Mouse (Mus musculus): ENCODE results near the gene Myom1. TPM values are rescaled to one million over a fixed set of nuclear protein-coding genes. Genes with fewer than 3 reads are reported as not detected.

The Myom1 gene
- polyA plus RNA-seq, 1 experiment from 2014 or later = 2.6 TPM

GRCm38 (mm10) chr17:71169639-71170038 lies 167.2 kb downstream of the Myom1 start:
- no peak for ATAC-seq (ENCODE audit: insufficient read depth)
- no peaks in the 10 kb centered on the region for H3K9me3 ChIP-seq (replicated peaks)
- H3K4me3 ChIP-seq (replicated peaks) = no peak overlapping the region
- no peak overlapping the region for H3K4me2 ChIP-seq
- H3K36me3 ChIP-seq (replicated peaks) = no peaks in the 10 kb centered on the region
- H3K27ac ChIP-seq (replicated peaks) = peak overlapping the region; percentile 54
- no peak overlapping the region for H3K9ac ChIP-seq
- H3K4me1 ChIP-seq (replicated peaks) = peaks cover 46% of the 10 kb centered on the region
- H3K27me3 ChIP-seq = no peaks in the 10 kb centered on the region
- WGBS (ENCODE audit: insufficient replicate concordance) = 76% methylated on average over 1 of the region's 1 CpGs

DNA sequence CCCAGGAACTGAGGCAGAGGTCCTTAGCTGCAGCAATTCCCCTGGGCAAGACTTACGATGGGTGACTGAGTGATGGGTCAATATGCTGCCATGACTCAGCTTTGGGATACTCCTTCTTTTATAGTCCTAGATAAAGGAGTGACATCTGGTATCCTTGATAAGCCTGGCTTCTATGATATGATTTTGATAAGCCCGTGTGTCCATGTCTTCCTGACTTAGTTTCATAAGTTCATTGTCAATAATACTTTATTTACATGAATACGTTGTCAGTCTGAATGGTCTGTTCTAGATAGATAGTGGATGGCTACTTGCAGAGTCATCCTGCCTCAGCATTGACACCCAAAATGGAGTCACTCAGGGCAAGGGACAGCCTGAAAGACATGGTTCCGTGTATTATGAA lies 168.7 kb downstream of the Myom1 start:
- H3K36me3 ChIP-seq (replicated peaks) = no peaks in the 10 kb centered on the region
- H3K9me3 ChIP-seq (replicated peaks) = no peaks in the 10 kb centered on the region
- 31% methylated on average over 4 of the region's 4 CpGs for WGBS (ENCODE audit: insufficient replicate concordance)
- 0 out of 2 replicates have a peak overlapping the region, but pooled peaks have one; percentile 4 for H3K4me2 ChIP-seq
- peaks cover 41% of the 10 kb centered on the region for H3K4me1 ChIP-seq (replicated peaks)
- peak; percentile 87 for ATAC-seq (ENCODE audit: insufficient read depth)
- no peaks in the 10 kb centered on the region for H3K27me3 ChIP-seq
- H3K9ac ChIP-seq = no peak overlapping the region
- peak overlapping the region; percentile 58 for H3K27ac ChIP-seq (replicated peaks)
- H3K4me3 ChIP-seq (replicated peaks) = no peak overlapping the region

Other genes with a start within 250 kb of the Myom1 start
- 8.0 and 9.1 TPM in 2 replicates for gene Tgif1, start 149.1 kb upstream of the Myom1 start, polyA plus RNA-seq (2015; fragmentation: Nextera tagmentation; extraction: Ambion mirVana)
- gene Myl12a, start 245 bp downstream of the Myom1 start, polyA plus RNA-seq (2015; fragmentation: Nextera tagmentation; extraction: Ambion mirVana) = 172 and 186 TPM in 2 replicates
- gene Lpin2, start 179.9 kb downstream of the Myom1 start, polyA plus RNA-seq (2015; fragmentation: Nextera tagmentation; extraction: Ambion mirVana) = 42.3 and 46.7 TPM in 2 replicates